Mouse (Mus musculus): ENCODE measurements around the gene Olfr676.
A peak's percentile ranks its signal among the peaks of the same experiment; 100 is the strongest.

Gene Olfr676

GRCm38 (mm10) chr7:105032398-105032797 lies at the start of gene Olfr676:
Olfr676 (plus strand) TSS chr7:105032698.
- DNase-seq = no peak

GRCm38 (mm10) chr7:105001929-105002328 lies 30.6 kb upstream of the Olfr676 start, which contains the start of gene Olfr672:
Olfr672 (minus strand) TSS chr7:105002029.
- no peak for DNase-seq

DNA sequence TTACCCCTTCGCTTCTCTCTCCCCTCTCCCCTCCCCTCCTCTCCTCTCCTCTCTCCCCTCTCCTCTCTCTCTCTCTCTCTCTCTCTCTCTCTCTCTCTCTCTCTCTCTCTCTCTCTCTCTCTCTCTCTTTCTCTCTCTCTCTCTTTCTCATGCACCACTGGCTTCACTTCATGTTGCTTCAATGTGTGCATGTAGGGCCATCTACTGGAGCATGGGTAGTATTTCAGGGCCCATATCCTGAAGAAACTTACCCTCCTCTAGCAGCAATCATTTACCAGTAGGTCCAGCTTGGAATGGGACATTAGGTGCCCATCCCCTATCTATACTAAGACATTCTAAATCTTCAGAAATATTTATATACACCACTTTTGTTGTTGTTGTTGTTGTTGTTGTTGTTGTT lies 10.0 kb upstream of the Olfr676 start:
- DNase-seq = peak; percentile 2

- DNase-seq = no peak
These were observed 4.1 kb upstream of the Olfr676 start, which contains the start of gene Olfr675 for GRCm38 (mm10) chr7:105028360-105028759. Olfr675 (minus strand) TSS chr7:105028460.

DNA sequence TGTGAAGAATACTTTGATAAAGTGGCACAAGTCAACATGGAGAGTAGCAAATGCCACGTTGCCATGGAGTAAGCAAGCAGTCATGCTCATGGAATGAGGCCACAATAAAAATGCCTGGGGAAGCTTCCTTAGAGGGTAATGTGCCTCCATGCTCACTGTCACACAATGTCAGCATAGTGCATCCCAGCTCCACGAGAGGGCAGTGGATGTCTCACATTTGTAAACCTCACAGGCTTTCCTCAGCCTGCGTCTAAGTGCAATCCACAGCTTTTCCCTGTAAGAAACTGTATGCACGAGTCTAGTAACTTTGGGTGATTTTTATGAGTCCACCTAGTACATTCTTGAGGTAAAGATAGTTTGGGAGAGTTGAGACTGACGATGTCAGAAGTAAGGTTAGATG lies 1.3 kb downstream of the Olfr676 start:
- DNase-seq = peak; percentile 2

GRCm38 (mm10) chr7:105058951-105059350 lies 26.5 kb downstream of the Olfr676 start:
- DNase-seq = peak; percentile 0

DNA sequence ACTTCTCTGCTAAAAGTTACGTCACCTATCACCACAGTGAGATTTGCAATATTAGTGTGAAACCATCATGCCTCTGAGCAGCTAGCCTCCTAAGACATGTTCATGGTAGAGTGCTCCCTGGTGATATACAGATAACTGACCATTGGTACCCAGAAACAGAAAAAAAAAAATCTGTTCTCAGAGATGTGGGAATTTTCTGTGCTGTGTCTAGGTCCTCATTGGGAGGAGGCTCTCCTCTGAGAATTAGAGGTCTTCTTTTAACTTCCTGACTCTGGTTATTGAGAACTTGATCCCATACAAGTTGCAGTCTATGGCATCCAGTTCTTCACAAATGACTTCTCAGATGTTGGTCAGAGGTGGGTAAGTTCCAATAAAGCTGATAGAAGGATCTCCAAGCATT lies 31.7 kb downstream of the Olfr676 start, which contains the start of gene Olfr678:
Gene Olfr678 (plus strand): TSS at position 301 of the 400 bp plus-strand sequence.
- no peak for DNase-seq

GRCm38 (mm10) chr7:105080905-105081304 lies 48.4 kb downstream of the Olfr676 start, which contains the start of gene Olfr679:
Olfr679 (plus strand) TSS chr7:105081205.
- no peak for DNase-seq
